Mouse (Mus musculus) megakaryocyte, embryonic 14.5 days (primary cell): ENCODE measurements around the gene Nckap1.

Experiments
- FLI1 ChIP-seq: IDR thresholded peaks from 2 replicates; pipeline ENCODE4 v1.6.1; 2012; ENCODE audit warnings: low read length, inconsistent platforms, mixed read lengths
- GATA1 ChIP-seq: IDR thresholded peaks from 3 replicates; pipeline ENCODE4 v1.6.1; 2012; ENCODE audit warnings: mixed read lengths, low read length, inconsistent platforms, borderline replicate concordance

DNA sequence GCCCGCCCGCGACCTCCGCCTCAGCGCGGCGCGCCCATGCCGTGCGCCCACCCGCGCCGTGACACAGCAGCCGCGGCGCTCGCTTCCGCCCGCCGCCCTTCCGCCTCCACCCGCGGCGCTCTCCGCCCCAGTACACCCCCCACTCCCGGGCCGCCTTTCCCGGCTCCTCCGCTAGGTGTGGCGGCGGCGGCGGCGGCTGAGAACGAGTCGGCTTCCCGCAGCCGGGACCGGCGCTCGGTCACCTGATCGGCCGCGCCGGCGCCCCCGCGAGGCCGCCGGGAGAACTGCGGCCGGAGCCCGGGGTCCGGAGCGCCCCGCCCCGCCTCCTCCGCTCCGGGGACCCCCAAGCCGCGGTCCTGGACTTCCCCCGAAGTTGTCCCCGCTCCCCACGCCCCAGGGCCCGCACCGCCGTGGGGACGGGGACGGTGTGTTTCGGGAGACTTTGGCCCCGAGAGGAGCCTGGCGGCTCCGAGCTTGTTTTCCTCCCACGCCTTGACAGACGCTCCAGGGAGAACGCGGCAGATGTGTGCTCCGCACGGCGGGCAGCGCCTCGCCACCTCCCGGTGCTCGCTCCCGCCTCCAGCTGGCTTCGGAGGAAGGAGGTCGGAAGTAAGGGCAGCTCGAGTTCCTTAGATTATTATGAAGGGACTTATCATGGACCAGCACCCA is at the start of gene Nckap1:
- no peak; the same call in 2 of the 3 replicates for TF ChIP-seq GATA1
- TF ChIP-seq FLI1, result peak; percentile 57
